Mouse (Mus musculus) cerebellum, postnatal 14 days (tissue): ENCODE data around the gene Rsph14.
A peak's percentile ranks its signal among the peaks of the same experiment; 100 is the strongest.

ENCODE experiments used
- DNase-seq, 2 experiments: peaks; one replicate each; pipeline ENCODE4 v3.0.0; 2021; ENCODE audit warnings: mixed read lengths in 2 of 2

Rsph14 gene

GRCm38 (mm10) chr10:74930541-74930940 is 101.8 kb downstream of the Rsph14 start:
- DNase-seq: peak; percentile 75 to 76

- peak in 1 of 2 experiments; percentile 59 for DNase-seq
Observed at GRCm38 (mm10) chr10:74929578-74929977, 102.8 kb downstream of the Rsph14 start.

- peak in 1 of 2 experiments; percentile 8 for DNase-seq
Observed at GRCm38 (mm10) chr10:74928276-74928675, 104.1 kb downstream of the Rsph14 start.

GRCm38 (mm10) chr10:74925324-74925723 is 107.1 kb downstream of the Rsph14 start:
- DNase-seq: peak; percentile 84 to 90

GRCm38 (mm10) chr10:74924274-74924673 is 108.1 kb downstream of the Rsph14 start:
- peak in 1 of 2 experiments; percentile 17 for DNase-seq

- peak; percentile 84 to 86 for DNase-seq
Observed at GRCm38 (mm10) chr10:74922763-74923162, 109.6 kb downstream of the Rsph14 start.

GRCm38 (mm10) chr10:74921614-74922013 is 110.8 kb downstream of the Rsph14 start:
- peak; percentile 17 to 24 for DNase-seq

- peak; percentile 53 to 62 for DNase-seq
Observed at GRCm38 (mm10) chr10:74920853-74921567, 111.4 kb downstream of the Rsph14 start.

- DNase-seq: no peak
Observed at GRCm38 (mm10) chr10:74919277-74919676, 113.1 kb downstream of the Rsph14 start.

- no peak for DNase-seq
Observed at GRCm38 (mm10) chr10:74908431-74908830, 124.0 kb downstream of the Rsph14 start.
